Mouse (Mus musculus): Measurements from ENCODE around the gene Vmn1r120.
"Not testable (repeated sequence)": the region's sequence is repeated elsewhere in the genome, so short reads cannot be mapped to it uniquely, and the experiment has no call there.

Vmn1r120 gene

GRCm38 (mm10) chr7:21053684-21054083, at the start of gene Vmn1r120:
TSS of gene Vmn1r120 (minus strand) at chr7:21053784.
- not testable (repeated sequence) for DNase-seq

GRCm38 (mm10) chr7:21098413-21098812, 44.8 kb upstream of the Vmn1r120 start, which contains the start of gene Vmn1r121:
TSS of gene Vmn1r121 (minus strand) at chr7:21098513.
- not testable (repeated sequence) for DNase-seq

- DNase-seq = not testable (repeated sequence)
These were observed 41.2 kb downstream of the Vmn1r120 start, which contains the start of gene Vmn1r119 for GRCm38 (mm10) chr7:21012355-21012754. TSS of gene Vmn1r119 (minus strand) at chr7:21012455.
